Mouse (Mus musculus) CH12F3 (cell line): ENCODE measurements around the gene Tmem30c.

Experiments
- in situ Hi-C: fragments of 300-500 bp; cut with MboI; formaldehyde crosslinking; loops from 2 replicates; pipeline ENCODE4 v1.14.3; 2020; ENCODE audit warnings: low sequenced_read_pairs

The Tmem30c gene

DNA sequence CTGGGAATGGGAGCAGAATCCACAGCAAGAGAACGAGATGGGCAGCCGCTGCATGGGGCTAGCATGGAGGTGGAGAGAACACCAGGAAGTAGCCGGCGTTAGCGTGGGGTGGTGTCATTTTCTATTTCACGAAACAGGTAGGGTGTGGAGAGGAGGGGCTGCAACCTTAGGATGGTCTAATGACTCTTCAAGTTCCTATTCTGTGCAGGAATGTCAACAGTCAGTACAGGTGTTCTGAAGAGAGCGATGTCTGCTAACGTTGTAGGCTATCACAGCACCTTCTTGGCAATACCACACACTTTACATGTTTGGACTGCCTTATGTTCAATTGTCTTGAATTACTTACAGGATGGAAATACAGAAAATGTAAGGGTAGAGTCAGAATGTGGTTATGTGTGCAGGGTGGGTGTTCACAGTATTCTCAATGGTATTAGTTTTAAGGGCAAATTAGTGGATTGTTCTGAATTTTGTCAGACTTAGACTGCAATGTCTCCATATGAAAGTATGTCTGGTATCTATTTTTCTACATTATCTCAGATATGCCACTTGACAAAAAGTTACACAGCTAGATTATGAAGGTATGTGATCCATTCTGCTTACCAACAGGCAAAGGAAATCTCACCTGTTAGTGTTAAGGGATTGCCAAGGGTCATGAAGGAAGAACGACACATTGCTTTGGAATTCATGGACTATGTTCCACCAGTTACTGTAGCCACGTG is 2.7 kb upstream of the Tmem30c start:
- in situ Hi-C loops = no loop called here

DNA sequence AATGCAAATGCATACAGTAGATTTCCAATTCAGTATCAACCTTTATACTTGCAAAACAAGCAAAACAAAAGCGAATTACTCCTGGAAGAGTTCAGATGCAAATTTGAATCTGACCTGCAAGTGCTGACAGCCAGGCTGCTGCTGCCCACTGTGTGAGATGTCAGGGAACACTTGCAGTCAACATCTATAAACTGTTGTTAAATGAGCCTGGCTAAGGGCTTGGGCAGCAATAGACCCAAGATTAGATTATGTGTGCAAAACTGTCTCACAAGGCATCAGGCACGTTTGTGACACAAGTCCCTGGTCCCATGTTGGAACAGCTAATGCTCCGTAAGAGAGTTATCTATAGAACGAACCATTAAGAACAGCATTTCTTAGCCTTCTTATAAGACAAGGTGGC is 369 bp downstream of the Tmem30c start:
- in situ Hi-C loops = no loop called here

DNA sequence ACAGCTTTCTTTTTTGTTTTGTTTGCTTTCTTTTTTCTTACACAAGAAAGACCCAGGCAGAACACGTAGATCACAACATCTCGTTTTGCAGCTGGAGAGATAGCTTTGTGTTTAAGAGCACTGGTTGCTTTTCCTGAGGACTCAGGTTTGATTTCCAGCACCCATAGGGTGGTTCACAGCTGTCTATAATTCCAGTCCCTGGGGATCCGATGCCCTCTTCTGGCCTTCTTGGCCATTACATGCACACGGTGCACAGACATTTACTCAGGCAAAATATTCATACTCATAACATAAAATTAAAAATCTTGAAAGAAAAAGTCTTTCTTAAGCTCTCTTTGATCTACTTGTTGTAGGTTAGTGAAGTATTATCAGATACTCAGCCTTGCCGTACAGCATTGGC is 969 bp downstream of the Tmem30c start:
- in situ Hi-C loops = no loop called here

DNA sequence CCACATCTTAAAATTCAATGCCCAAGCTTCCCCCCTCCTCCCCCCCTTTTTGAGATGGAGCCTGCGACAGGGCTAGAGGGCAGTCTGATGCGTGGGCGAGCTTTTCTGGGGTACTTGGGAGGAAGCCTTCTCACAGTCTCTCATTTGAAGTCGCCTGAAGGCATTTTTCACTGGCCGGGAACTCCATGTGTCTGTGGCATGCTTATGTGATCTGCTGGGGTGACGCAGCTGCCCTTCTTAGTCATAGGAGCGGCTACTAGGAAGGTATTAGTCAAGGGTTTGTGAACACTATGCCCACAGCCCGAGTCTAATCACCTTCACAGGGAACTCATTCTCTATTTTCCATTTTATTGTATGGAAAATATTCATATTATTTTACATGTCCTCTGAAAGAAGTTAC is 11.2 kb downstream of the Tmem30c start:
- in situ Hi-C loops = no loop called here

DNA sequence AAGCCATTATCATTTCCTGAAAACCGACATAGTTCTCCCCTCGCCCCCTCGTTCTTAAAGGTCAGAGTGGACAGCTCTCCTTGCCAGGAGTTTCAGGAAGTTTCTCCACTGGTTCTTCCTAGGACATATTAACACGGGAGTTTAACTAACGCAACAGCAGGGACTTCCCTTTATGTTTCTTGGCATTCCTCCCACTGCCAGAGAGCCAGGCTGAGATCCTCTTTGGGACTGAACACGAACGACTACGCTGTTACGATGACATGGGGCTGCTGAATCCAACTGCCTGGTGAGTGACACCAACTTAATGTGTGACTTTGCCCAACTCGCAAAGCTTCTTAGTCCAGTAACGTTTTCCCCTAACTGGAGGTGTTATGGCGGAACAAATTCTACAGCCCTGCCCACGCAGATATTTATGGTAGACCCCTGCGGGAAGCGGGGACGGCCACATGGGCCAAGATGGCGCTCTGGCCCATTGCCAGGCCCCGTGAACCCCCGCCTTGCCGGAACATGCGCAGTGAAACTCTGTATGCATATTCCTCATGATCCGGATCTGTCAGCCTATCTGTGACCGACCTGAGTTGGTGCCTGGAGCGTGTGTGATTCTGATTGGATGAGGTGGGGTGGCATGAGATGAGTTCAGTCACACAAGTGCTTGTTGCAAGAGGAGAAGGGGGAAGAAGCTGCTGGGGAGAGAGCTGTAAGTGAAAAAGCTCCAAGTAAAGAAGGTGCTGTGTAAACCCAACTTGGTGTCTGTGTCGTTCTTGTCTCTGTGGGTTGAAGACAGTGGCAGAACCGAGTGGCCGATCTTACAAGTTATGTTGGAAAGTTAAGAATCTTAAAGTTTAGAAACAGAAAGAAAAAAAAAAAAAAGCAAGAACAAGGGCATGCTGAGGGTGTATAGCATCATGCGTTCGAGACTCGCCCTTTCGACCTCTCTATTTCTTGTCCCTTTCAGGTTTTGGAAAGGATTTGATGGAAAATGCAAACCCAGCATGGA is 12.1 kb downstream of the Tmem30c start:
- in situ Hi-C loops = no loop called here

DNA sequence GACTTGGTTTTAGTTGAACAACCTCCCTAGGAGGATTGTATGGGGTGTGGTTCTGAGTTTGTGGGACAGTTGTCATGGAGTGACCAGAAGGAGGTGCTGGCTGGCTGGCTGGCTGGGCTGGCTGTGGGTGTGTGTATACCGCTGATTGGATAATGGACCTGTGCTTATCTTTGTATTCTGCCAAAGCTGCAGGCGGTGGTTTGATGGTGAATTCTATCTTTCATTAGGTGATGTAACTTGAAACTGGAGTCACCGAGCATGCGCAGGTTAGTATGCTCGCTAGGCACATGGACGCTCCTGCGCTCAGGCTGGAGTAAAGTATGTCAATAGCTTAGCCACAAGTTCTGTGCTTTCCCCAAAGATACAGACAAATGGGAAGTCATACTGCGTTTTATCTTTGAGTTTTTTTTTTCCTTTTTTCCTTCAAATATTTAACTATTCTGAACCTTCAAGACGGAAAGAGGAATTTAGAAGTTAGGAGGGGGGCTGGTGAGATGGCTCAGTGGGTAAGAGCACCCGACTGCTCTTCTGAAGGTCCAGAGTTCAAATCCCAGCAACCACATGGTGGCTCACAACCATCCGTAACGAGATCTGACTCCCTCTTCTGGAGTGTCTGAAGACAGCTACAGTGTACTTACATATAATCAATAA is 13.6 kb downstream of the Tmem30c start:
- in situ Hi-C loops = no loop called here

DNA sequence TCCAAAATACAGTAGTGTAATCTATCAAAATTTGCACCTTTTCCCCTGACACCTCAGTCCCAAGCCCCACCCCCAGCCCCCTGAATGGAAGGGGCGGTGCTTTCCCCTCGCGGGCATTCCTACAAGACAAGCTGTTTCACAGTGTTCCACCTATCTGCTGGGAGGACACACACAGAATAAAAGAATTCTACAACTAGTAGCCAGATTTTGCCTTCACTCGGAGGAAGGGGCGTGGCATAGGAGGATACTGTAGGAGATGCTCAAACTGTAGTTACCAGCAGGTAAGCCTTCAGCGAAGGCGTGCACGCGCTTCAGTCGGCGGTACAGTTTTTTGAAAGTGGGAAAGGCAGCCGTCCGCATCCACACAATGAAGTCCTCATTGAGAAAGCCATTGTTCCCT is 22.9 kb downstream of the Tmem30c start:
- in situ Hi-C loops = no loop called here

DNA sequence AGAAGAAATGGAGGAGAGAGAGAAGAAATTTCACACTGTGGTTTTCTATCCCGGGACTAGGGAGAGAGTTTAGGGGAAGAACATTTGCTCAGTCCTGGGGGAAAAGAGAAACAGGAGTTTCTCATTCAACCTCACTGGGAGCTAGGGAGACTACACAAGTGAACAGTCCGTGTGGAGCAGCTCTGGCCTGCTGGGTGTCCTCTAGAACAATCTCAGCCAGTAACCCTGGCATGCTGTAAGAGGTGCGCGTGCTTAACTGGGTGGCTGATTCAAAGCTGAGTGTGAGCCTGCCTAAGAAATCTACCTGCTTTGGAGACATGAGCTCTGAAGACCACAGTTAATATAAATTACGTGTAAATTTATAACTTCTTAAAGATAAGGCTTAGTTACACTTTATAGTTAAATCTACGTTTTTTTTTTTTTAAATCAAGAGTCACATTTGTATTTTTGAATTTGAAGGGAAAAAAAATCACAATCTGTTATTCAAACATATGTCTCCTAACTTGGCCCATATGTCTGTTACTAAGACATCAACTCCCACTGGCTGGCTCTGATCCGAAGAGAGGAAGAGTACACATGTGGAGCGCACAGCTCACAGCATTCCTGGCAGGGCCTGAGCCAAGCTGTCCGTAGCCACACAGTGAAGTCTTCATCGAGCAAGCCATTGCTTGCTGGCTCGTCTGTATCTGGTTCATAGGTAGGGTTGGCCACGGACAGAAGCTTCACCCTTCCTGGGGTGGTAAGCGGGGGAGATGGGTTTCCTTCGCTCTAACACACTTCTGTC is 24.4 kb downstream of the Tmem30c start:
- in situ Hi-C loops = no loop called here

DNA sequence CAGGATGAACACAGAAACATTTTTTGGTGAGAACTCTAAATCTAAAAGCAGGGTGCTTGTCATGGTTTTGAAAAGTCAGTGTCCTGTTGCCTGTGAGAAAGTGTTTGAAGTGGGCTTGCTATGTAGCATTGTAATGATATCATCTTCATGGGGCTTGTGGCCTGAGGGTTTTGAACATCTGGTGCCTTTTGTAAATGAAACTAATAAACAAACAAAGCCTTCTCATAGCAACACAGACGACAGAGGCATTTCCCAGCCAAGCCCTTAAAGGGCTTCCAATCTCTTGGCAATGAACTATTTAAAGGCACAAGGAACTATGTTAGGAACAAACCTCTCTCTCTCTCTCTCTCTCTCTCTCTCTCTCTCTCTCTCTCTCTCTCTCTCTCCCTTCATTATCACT is 25.6 kb downstream of the Tmem30c start:
- in situ Hi-C loops = no loop called here

DNA sequence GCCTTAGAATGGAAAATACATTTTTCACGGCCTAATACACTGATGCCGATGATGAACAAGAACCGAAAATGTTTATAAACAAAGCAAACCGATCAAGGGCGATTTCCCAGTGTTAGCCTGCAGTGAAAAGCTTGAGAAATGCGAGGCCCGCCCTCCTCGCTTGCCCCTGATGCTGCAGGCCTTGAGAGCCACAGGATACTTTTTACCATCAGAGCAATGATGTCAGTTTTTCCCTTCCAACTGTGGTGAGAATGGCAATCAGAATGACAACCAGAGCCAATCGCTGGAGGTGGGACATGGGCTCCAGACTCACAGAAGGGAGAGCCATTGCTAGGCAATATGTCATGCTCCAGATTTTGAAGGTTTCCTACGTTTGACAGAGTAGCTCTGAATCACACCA is 32.5 kb downstream of the Tmem30c start:
- in situ Hi-C loops = no loop called here

DNA sequence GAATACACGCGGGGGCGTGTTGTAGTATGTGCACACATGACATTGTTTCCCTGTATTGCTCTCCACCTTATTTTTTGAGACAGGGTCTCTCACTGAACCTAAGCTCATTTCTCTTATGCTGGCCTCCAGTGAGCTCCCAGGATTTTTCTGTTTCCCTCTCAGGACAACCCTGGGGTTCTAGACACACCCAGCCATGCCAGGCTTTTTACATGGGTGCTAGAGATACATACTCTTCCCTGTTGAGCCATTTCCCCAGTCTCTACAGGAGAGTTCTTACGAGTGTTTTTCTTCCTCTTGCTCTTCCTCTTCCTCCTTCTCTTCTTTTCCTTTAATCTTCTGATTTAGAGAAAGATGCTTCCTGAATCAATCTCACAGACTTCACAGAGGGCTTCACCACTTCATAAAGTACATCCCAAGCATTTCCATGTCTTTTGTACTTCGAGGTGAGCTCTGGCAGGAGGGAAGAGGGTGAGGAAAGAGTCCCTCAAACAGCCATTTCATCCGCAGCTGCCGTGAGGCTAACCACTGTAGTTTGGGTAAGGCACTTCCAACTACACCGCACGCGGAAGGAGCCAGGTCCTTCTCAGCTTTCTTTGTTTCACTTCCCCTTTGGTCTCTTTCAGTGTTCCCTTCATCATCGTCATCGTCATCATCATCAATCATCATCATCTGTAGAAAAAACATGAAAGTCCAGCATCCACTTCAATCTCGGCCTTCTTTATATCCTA is 33.1 kb downstream of the Tmem30c start:
- in situ Hi-C loops = no loop called here

DNA sequence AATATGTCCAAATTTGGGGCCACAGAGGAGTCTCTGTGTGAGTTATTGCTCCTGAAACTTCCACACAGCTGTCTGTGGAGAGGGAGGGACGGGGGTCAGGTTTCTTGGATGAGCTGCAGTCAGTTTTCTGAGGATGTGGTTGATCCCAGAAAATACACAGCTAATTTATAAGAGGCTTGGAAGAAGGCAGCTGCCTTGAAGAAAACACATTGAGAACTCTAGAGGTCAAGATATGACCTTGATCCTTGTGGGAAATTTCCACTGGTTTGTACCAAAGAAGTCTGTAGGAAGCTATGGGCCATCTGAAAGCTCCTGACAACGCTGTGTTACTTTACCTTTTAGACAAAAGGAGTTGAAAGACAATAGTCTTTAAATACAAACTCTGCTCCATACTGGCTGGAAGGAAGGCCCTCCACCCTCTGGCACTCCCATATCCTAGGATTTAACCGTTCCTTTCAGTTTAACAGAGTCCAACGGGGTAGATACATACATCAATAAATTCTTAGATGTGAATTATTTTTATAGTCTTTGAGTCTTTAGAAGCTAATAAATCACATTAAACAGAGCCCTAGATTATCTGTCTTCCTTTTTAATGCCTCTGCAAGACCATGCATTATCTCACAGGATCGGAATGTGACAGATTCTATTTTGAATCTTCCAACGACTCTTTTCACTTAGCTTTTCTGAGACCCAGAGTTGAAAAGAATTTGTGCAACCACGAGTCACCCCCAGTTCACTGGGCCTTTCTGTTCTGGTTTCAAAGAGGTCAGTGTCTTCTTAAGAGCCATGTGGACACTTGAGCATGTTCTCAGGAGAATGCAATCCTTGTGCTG is 40.9 kb downstream of the Tmem30c start:
- in situ Hi-C loops = no loop called here

DNA sequence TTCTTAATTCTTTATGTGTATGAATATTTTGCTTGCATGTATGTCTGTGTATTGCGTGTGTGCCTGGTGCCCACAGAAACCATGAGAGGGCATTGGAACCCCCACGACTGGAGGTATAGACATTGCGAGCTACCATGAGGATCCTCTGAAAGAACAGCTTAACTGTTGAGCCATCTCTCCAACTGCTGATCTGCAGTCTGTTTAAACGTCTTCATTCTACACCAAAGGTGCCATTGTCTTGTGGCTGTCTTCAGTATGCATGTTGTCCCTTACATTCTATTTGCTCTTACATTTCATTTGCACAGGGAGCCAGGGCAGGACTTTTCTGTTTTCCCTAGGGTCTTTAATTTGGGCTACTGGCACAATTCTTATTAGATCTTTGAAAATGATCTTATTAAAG is 41.7 kb downstream of the Tmem30c start:
- in situ Hi-C loops = no loop called here

DNA sequence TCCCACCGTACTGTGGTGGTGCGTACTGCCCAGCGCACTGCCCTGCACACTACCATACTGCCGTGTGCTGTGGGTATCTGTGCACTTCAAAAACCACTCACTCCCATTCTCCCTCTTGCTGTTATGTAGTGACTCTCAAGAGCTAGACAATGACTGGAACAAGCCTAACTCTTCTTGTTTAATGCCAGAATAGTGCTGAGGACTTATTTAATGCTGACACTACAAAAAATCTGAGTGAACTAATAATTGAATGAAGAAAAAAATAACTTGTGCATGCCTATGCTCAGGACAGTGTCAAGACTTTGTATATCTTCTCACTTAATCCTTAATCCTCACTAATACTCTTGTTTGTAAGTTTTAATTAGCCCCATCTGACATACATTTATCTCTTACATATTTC is 45.2 kb downstream of the Tmem30c start:
- in situ Hi-C loops = loop anchor here (5.0 to 10.0 kb wide), 3 partner anchors 150 to 357 kb away; partner anchors contain the start of gene Cmss1

DNA sequence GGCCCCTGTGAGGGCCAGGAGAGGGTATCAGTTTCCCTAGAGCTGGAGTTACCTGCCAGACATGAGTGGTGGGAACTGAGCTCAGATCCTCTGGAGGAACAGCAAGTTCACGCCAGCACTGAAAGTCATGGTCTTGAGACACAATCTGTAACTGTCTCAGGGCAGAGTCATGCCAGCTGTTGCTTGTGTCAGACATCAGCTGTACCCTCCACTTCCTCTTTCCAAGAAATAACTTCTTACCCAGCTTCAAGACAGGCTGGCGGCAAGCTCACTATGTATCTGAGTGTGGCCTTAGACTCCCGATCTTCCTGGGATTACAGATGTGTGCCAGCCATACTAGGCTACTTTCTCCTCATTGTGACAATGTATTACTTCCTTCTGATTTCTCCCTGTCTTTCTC is 46.1 kb downstream of the Tmem30c start:
- in situ Hi-C loops = loop anchor here (5.0 to 10.0 kb wide), 3 partner anchors 151 to 358 kb away; partner anchors contain the start of gene Cmss1

DNA sequence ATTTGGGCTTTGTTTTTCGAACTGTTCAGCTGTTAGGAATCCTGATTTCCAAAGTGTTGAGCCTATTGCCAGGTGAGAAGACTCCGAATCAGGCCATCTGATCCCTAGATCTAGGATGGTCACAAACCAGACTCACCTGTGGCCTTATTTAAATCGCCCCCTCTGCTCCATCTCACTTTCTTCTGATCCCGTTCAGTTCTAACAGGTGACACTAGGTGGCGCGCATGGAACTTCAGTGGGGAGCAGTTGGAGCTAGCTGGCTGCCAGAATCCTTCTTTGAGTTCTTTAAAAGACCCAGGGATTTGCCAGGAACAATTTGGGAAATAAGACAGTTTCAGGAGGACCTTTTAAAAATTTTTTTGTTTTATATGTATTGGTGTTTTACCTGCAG is 48.8 kb downstream of the Tmem30c start:
- in situ Hi-C loops = loop anchor here (10.0 kb wide), 2 partner anchors 331 to 361 kb away; partner anchors contain the start of gene Cmss1

DNA sequence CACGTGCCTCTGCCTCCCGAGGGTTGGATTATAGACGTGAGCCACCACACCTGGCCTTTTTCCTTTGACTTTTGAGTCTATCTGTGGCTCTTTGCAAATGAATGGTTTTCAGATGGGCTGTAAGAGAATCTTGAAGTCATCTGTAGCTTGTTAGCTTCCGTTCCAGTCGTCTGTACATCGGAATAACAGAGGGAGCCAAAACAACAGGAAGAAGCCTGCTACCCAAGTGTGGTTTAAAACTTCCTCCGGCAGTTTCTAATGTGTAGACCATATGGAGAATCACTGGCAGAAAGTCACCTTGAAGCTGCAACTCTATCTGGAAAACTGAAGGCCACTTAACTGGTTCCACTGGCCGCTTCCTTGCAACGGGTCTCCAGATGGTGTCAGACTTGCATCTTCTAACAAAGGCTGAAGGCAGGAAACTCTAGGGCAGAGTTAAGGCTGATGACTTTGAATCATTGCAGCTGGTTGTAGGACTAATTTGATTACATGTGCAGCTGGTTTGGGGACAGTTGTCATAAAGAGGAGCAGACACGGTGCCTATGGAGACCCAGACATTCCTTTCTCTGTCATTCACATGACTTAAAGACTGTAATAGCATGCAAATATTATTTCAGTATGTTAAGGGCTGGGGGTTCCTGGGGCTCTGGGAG is 49.3 kb downstream of the Tmem30c start:
- in situ Hi-C loops = loop anchor here (10.0 kb wide), 2 partner anchors 331 to 361 kb away; partner anchors contain the start of gene Cmss1

DNA sequence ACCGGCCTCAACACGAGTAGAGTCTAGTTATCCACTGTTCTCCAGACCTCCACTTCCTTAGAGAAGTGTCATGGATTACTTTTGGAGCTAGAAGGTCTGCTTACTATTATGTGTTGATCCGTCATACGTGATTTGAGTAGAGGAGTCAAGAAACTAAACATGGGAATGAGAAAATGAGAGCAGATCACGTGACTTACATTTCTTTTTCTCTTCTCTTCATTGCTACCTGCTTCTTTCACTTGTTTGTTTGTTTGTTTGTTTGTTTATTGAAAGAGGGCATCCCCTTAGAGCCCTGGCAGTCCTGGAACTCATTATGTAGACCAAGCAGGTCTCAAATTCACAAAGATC is 49.8 kb downstream of the Tmem30c start:
- in situ Hi-C loops = loop anchor here (10.0 kb wide), 2 partner anchors 332 to 362 kb away; partner anchors contain the start of gene Cmss1
